Mouse (Mus musculus) forebrain, embryonic 14.5 days (tissue): ENCODE data around the gene Entpd6. TPM values are rescaled to one million over a fixed set of nuclear protein-coding genes. Genes with fewer than 3 reads are reported as not detected.

ENCODE experiments used
- ATAC-seq: fragments of 200-750 bp; cut with Nextera tagmentation; 2 replicates; pipeline ENCODE4 v1.8.0; 2017; ENCODE audit warnings: mild to moderate bottlenecking, moderate library complexity
- DNase-seq: peaks from one replicate; pipeline ENCODE4 v3.0.0-alpha.2; 2015; ENCODE audit warnings: low spot score
- H3K27ac ChIP-seq: fragments of 300-500 bp; sonication (generic); 2 replicates; pipeline ENCODE4 v1.5.1; 2014; ENCODE audit warnings: low read depth, mild to moderate bottlenecking, control low read depth, low read length, moderate library complexity
- H3K27me3 ChIP-seq: fragments of 300-500 bp; sonication (generic); replicated peaks from 2 replicates; pipeline ENCODE4 v1.6.1; 2014; ENCODE audit warnings: low read length, control low read depth, mixed read lengths; ENCODE audit not compliant: control insufficient read depth, insufficient read depth
- H3K36me3 ChIP-seq: fragments of 300-500 bp; sonication (generic); 2 replicates; pipeline ENCODE4 v1.6.1; 2014; ENCODE audit warnings: low read length, control low read depth; ENCODE audit not compliant: control insufficient read depth, insufficient read depth
- H3K4me1 ChIP-seq: fragments of 300-500 bp; sonication (generic); 2 replicates; pipeline ENCODE4 v1.6.1; 2014; ENCODE audit warnings: antibody characterized with exemption, low read length, control low read depth; ENCODE audit not compliant: control insufficient read depth, insufficient read depth
- H3K4me2 ChIP-seq: fragments of 300-500 bp; sonication (generic); 2 replicates; pipeline ENCODE4 v1.6.1; 2014; ENCODE audit warnings: mild to moderate bottlenecking, control low read depth, low read length
- H3K4me3 ChIP-seq: fragments of 300-500 bp; sonication (generic); 2 replicates; pipeline ENCODE4 v1.5.1; 2014; ENCODE audit warnings: low read depth, low read length, control low read depth
- H3K9ac ChIP-seq: fragments of 300-500 bp; sonication (generic); 2 replicates; pipeline ENCODE4 v1.6.1; 2014; ENCODE audit warnings: mild to moderate bottlenecking, low read length, control low read depth, moderate library complexity
- H3K9me3 ChIP-seq: fragments of 300-500 bp; sonication (generic); replicated peaks from 2 replicates; pipeline ENCODE4 v1.6.1; 2016; ENCODE audit warnings: low read length, control low read depth, mixed read lengths; ENCODE audit not compliant: control insufficient read depth
- WGBS: fragments of 180-500 bp; shearing (Covaris S2); extraction: QIAGEN DNeasy Blood & Tissue Kit; methylation state at CpG from one replicate; pipeline ENCODE4 v1.1.7; 2014; 5-methylcytosine and 5-hydroxymethylcytosine counted together
- polyA plus RNA-seq: library from polyadenylated mRNA; unstranded; fragments of >200 nt; fragmentation: Nextera tagmentation; extraction: Ambion mirVana; gene quantifications from 2 replicates; pipeline ENCODE4 v1.2.1, GENCODE M21; 2014

Entpd6 gene
- polyA plus RNA-seq, 1 experiment from 2014 or later, result 32.6 TPM

DNA sequence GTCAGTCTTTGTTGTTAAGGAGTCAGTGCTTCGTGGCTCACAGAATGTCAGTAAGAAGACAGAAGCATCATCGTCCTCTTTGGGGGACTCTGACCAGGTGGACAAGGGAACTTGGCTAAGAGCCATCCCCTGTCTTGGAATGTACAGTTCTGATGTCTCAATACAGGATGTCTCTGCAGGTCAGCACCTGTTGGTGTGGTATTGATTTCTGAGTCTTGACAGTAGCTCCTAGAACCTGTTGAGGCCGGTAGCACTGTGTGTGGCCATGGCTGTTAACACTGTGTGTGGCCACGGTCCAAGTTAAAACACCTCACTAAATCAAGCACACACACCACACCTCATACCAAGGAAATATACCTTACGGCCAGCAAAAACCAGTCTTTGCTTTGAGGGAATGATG, 51.8 kb downstream of the Entpd6 start:
- WGBS, result 93% methylated on average over 5 of the region's 5 CpGs
- Histone ChIP-seq H3K27me3 (no peaks in the 10 kb centered on the region), H3K4me1 (no peaks in the 10 kb centered on the region), H3K9me3 (no peaks in the 10 kb centered on the region), H3K27ac (no peak overlapping the region), H3K4me2 (no peak overlapping the region), H3K4me3 (no peak overlapping the region), H3K36me3 (peaks cover 58% of the 10 kb centered on the region), H3K9ac (no peak overlapping the region)
- ATAC-seq, result no peak
- no peak for DNase-seq

DNA sequence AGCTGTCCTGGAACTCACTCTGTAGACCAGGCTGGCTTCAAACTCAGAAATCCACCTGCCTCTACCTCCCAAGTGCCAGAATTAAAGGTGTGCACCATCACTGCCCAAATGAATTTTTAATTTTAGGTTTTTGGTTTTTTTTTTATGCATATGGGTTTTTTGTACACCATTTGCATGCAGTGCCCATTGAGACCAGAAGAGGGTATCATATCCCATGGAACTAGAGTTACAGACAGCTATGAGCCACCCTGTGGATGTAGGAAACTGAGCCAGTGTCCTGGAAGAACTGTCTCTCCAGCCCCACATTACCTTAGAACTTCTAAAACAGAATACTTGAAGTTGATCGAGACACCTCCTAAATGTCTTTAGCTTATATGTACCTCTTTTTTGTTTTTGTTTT, 54.2 kb downstream of the Entpd6 start:
- Histone ChIP-seq H3K9me3 (no peaks in the 10 kb centered on the region), H3K27ac (no peak overlapping the region), H3K4me2 (no peak overlapping the region), H3K27me3 (no peaks in the 10 kb centered on the region), H3K4me1 (no peaks in the 10 kb centered on the region), H3K9ac (no peak overlapping the region), H3K36me3 (peaks cover 61% of the 10 kb centered on the region), H3K4me3 (no peak overlapping the region)
- peak; percentile 36 for DNase-seq
- WGBS, result 100% methylated on average over 1 of the region's 1 CpGs
- ATAC-seq, result no peak

DNA sequence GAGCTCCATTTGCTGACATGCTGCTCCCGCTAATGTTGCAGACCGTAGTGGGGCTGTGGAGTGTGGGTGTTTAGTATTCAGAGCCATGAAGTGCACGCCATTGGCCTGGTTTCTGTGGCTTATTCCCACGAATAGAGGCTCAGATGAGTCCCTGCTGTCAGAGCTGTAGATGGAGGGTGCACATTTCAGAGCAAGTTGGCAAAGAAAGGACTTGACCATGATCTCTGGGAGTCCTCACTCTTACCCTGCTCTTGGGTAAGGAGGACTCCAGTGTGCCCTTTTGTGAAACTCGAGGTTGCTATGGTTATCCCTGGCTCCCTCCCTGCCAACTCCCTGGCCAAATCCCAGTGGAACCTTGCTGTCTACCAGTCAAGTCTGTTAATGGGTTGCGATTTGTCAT, 59.5 kb downstream of the Entpd6 start:
- Histone ChIP-seq H3K9me3 (no peaks in the 10 kb centered on the region), H3K9ac (no peak overlapping the region), H3K27me3 (no peaks in the 10 kb centered on the region), H3K4me1 (no peaks in the 10 kb centered on the region), H3K4me2 (no peak overlapping the region), H3K27ac (no peak overlapping the region), H3K36me3 (peaks cover 91% of the 10 kb centered on the region), H3K4me3 (no peak overlapping the region)
- DNase-seq, result peak; percentile 13
- WGBS, result 74% methylated on average over 6 of the region's 6 CpGs
- ATAC-seq, result no peak

DNA sequence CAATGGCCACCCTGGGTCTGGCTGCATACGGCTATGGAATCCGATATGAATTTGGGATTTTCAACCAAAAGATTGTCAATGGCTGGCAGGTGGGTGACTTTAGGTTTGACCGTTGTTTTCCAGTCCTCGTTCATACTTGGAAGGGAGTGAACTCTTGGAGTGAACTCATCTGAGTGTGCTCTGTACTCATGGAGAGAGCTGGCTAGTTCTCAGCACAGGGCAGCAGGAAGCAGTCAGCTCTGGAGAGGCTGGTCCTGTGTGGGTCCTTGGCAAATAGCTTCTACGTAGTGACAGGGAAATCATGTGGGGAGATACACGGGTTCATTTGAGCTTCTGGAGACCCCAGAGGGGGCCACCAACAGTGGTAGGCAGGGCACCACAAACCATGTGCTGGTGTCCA, 60.0 kb downstream of the Entpd6 start:
- Histone ChIP-seq H3K36me3 (peaks cover 91% of the 10 kb centered on the region), H3K4me2 (no peak overlapping the region), H3K4me3 (no peak overlapping the region), H3K27ac (no peak overlapping the region), H3K27me3 (no peaks in the 10 kb centered on the region), H3K9me3 (no peaks in the 10 kb centered on the region), H3K9ac (no peak overlapping the region), H3K4me1 (no peaks in the 10 kb centered on the region)
- ATAC-seq (no peak), DNase-seq (no peak)
- WGBS, result 94% methylated on average over 6 of the region's 6 CpGs

DNA sequence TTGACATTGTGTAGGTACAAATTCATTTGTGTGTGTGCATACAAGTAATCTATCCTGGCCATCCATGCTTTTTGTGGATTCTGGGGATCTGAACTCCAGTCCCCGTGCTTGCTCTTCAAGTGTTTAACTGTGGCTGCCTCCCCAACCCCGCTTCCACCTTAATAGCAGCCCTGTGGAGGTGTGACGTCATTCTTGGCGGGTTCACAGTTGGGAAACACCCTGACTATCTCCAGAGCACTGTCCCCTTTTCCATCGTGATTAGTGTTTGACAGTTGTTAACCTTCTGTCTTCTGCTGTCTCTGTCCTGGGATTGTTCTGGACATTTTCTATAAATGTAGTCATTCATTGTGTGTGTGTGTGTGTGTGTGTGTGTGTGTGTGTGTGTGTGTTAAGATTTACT, 61.8 kb downstream of the Entpd6 start:
- Histone ChIP-seq H3K4me3 (no peak overlapping the region), H3K4me1 (no peaks in the 10 kb centered on the region), H3K9ac (no peak overlapping the region), H3K36me3 (peaks cover 95% of the 10 kb centered on the region), H3K27me3 (no peaks in the 10 kb centered on the region), H3K4me2 (no peak overlapping the region), H3K27ac (no peak overlapping the region), H3K9me3 (no peaks in the 10 kb centered on the region)
- no peak for DNase-seq
- WGBS, result 86% methylated on average over 5 of the region's 5 CpGs
- ATAC-seq, result no peak

DNA sequence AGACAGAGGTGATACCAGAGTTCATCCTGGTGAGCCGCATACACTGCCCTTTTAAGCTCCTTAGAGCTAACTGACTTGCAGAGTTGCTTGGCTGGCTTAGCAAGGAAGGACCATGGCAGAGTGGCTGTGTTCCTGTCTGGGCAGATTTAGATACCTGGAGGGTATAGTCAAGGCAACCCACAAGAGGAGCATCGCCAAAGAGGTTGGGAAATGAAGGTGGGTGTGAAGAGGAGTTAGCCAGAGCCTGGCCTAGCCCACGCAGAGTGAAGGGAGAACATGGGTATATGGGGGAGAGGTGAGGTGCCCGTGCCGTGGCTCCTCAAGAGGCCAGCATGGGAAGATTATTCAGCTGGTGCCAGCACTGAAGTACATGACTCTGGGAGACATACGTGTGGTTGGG, 64.0 kb downstream of the Entpd6 start:
- no peak overlapping the region for H3K4me2 ChIP-seq
- peaks cover 94% of the 10 kb centered on the region for H3K36me3 ChIP-seq
- H3K4me3 ChIP-seq, result no peak overlapping the region
- no peak for DNase-seq
- no peak overlapping the region for H3K9ac ChIP-seq
- ATAC-seq, result no peak
- H3K9me3 ChIP-seq, result no peaks in the 10 kb centered on the region
- H3K4me1 ChIP-seq, result no peaks in the 10 kb centered on the region
- no peaks in the 10 kb centered on the region for H3K27me3 ChIP-seq
- H3K27ac ChIP-seq, result no peak overlapping the region
- 90% methylated on average over 6 of the region's 6 CpGs for WGBS

DNA sequence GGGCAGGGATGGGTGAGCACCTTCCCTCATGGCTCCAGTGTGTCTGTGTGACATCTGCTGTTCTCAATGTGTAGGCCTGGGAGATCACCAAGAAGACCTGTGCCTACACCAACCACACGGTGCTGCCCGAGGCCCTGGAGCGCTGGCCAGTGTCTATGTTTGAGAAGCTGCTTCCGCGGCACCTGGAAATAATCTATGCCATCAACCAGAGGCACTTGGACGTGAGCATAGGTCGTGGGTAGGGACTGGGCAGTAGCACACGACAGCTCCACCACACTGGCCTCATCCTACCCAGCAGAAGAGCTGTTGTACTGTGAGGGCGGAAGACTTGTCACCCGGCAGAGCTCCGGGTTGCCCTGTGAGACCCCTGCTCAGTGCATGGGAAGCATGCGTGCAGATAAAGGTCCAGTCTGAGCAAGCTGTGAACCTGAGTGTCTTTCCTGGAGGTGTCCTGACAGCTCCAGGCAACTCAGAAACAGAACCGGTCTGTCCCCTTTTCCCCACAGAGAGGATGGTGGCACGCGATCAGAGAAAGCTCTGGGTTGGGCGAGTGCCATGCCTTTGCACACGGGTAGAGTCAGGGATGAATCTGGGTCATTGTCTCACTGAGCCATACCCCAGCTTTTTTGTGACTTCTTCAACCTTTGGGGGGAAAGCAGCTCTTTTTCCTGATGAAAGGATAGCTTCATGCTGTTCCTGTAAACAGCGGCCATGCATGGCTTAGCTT, 68.0 kb downstream of the Entpd6 start:
- no peak overlapping the region for H3K27ac ChIP-seq
- H3K36me3 ChIP-seq, result peaks cover 88% of the 10 kb centered on the region
- no peaks in the 10 kb centered on the region for H3K9me3 ChIP-seq
- DNase-seq (no peak), ATAC-seq (no peak)
- H3K4me1 ChIP-seq, result no peaks in the 10 kb centered on the region
- no peak overlapping the region for H3K4me3 ChIP-seq
- no peak overlapping the region for H3K4me2 ChIP-seq
- 94% methylated on average over 18 of the region's 18 CpGs for WGBS
- no peak overlapping the region for H3K9ac ChIP-seq
- no peaks in the 10 kb centered on the region for H3K27me3 ChIP-seq

DNA sequence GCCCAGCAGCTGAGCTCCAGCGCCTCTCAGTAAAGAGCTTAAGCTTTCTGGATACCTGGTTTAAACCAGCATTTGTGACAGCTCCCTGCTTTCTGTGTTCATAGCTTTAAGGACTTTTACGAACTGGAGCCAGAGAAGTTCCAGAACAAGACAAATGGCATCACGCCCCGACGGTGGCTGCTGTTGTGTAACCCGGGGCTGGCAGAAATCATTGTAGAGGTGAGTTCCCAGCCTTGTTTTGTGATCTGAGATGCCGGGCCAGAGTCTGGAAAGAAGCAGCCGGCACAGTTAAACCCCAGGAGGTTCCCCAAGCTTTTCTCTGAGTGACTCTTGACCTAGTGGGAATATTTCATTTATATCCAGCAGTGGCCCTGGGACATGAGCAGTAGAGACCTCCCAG, 69.9 kb downstream of the Entpd6 start:
- peaks cover 86% of the 10 kb centered on the region for H3K36me3 ChIP-seq
- no peak overlapping the region for H3K4me3 ChIP-seq
- no peak overlapping the region for H3K4me2 ChIP-seq
- H3K27ac ChIP-seq, result no peak overlapping the region
- 94% methylated on average over 8 of the region's 8 CpGs for WGBS
- H3K27me3 ChIP-seq, result no peaks in the 10 kb centered on the region
- H3K9ac ChIP-seq, result no peak overlapping the region
- no peaks in the 10 kb centered on the region for H3K4me1 ChIP-seq
- no peak for DNase-seq
- no peak for ATAC-seq
- no peaks in the 10 kb centered on the region for H3K9me3 ChIP-seq

DNA sequence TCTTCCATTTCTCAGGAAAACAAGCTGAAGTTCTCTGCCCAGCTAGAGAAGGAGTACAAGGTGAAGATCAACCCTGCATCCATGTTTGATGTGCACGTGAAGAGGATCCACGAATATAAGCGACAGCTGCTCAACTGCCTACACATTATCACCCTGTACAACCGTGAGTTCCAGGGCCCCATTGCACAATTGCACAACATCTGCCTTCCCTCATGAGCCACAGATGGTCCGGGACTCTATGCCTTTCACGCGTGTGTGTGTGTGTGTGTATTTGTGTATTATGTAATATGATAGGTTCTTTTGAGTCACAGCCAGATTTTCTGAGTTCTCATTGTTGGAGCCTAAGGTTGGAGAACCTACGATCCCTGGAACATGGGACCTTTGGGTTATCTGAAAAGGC, 71.9 kb downstream of the Entpd6 start:
- H3K36me3 ChIP-seq, result peaks cover 86% of the 10 kb centered on the region
- DNase-seq, result no peak
- no peaks in the 10 kb centered on the region for H3K4me1 ChIP-seq
- no peaks in the 10 kb centered on the region for H3K27me3 ChIP-seq
- no peak for ATAC-seq
- no peak overlapping the region for H3K9ac ChIP-seq
- no peak overlapping the region for H3K27ac ChIP-seq
- H3K4me3 ChIP-seq, result no peak overlapping the region
- H3K9me3 ChIP-seq, result no peaks in the 10 kb centered on the region
- H3K4me2 ChIP-seq, result no peak overlapping the region
- WGBS, result 86% methylated on average over 8 of the region's 8 CpGs
